Mouse (Mus musculus) erythroblast, embryonic 14.5 days (primary cell): ENCODE data around the gene Cdc26.

ENCODE experiments used
- GATA1 ChIP-seq: IDR thresholded peaks from 2 replicates; pipeline ENCODE4 v1.6.1; 2012; ENCODE audit warnings: low read length, inconsistent platforms, mixed read lengths
- TAL1 ChIP-seq: IDR thresholded peaks from 3 replicates; pipeline ENCODE4 v1.6.1; 2012; ENCODE audit warnings: low read length, inconsistent platforms, mixed read lengths

DNA sequence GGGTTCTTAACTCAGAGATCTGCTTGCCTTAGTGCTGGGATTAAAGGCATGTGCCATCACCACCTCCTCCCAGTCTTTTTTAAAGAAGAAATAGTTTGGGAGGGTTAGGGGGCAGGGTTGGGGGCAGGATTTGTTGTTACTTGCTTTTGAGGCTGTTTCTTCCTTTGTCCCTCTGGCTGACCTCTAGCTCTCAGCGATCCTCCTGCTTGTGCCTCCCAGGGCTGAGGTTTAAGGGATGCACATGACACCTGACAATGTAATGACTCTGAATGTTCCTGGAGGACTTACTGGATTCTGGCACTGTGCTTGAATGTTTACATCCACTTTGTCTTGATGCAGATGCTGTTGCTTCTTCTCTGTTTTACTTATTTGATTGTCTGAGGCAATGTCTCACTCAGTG, 36.0 kb downstream of the Cdc26 start:
- no peak for TF ChIP-seq TAL1
- TF ChIP-seq GATA1: no peak
